Mouse (Mus musculus): Measurements from ENCODE around the gene Cdh20. TPM values are rescaled to one million over a fixed set of nuclear protein-coding genes. Genes with fewer than 3 reads are reported as not detected.

Cdh20 gene
- polyA plus RNA-seq, 1 experiment from 2014 or later = 1.8 TPM

DNA sequence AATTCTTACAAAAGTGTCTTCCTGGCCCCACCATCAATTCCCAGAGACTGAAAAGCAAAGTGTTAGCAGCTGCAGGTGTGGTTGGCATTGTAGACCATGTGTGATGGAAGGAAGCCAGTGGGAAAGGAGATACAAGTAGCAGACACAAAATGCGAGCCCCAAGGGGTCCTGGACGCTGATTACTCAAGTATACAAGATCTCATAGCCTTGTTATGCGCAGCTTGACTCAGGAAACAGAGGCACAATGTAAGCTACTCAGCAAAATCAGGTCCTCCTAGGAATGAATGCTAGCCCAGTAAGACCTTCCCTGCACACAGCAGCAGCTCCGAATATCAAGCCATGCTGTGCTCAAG lies 80.6 kb downstream of the Cdh20 start:
- 15% methylated on average over 4 of the region's 4 CpGs for WGBS
- H3K9me3 ChIP-seq (ENCODE audit: control insufficient read depth, low read length) = no peaks in the 10 kb centered on the region

DNA sequence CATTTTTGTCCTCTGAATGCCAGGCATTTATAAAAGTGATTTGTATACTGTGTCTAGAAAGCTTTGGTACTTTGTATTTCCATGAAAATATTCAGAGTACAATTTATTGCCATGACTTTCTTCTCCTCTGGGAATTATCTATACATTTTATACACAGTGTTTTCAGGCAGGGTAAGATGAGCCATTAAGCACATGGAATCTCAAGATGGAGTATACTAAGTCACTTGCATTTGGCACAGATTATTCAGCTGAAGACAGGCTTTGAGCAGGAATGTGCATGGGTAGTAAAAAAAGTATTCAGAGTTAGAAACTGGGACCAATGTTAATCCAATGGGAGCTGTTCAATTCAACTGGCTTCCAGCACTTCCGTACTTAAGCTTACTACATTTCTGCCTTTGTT lies 109.1 kb downstream of the Cdh20 start:
- Histone ChIP-seq H3K4me3 (replicated peaks; ENCODE audit: low read length) (no peak overlapping the region), H3K27me3 (replicated peaks; ENCODE audit: control insufficient read depth, insufficient read depth, low read length) (no peaks in the 10 kb centered on the region), H3K36me3 (ENCODE audit: control insufficient read depth, insufficient read depth) (no peaks in the 10 kb centered on the region), H3K4me1 (replicated peaks; ENCODE audit: control insufficient read depth, insufficient read depth, low read length) (no peaks in the 10 kb centered on the region), H3K4me2 (ENCODE audit: low read length) (no peak overlapping the region), H3K9me3 (ENCODE audit: control insufficient read depth, low read length) (no peaks in the 10 kb centered on the region), H3K9ac (replicated peaks; ENCODE audit: low read depth, low read length) (no peak overlapping the region), H3K27ac (ENCODE audit: low read length) (no peak overlapping the region)
- ATAC-seq = no peak
- 67% methylated on average over 1 of the region's 1 CpGs for WGBS

More for the DNA sequence above, 80.6 kb downstream of the Cdh20 start:
- H3K27me3 ChIP-seq (replicated peaks; ENCODE audit: control insufficient read depth, insufficient read depth, low read length) = no peaks in the 10 kb centered on the region
- H3K36me3 ChIP-seq (ENCODE audit: control insufficient read depth, insufficient read depth) = no peaks in the 10 kb centered on the region
- H3K4me3 ChIP-seq (replicated peaks; ENCODE audit: low read length) = no peak overlapping the region
- no peak overlapping the region for H3K27ac ChIP-seq (ENCODE audit: low read length)
- no peak for ATAC-seq
- H3K9ac ChIP-seq (replicated peaks; ENCODE audit: low read depth, low read length) = no peak overlapping the region
- no peaks in the 10 kb centered on the region; the same call in 1 of the 2 replicates for H3K4me1 ChIP-seq (replicated peaks; ENCODE audit: control insufficient read depth, insufficient read depth, low read length)
- no peak overlapping the region for H3K4me2 ChIP-seq (ENCODE audit: low read length)

DNA sequence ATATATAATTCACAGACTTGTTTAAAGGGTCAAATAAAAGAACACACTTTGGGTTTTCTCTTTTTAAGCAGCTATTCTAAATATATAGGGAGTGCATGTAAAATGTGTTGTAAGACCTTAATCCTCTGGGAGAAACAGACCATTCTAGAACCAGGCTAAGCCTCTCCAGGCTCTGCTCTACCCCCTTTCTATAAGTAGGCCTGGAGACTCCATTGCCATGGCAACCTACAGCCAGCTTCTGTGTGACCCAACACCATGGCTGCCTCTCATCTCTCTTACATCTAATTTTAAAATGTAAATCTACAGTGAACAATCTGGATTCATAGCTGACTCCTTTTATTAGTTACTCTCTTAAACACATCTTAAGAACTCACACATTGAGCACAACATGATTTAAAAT lies 133.5 kb downstream of the Cdh20 start:
- Histone ChIP-seq H3K9ac (replicated peaks; ENCODE audit: low read depth, low read length) (no peak overlapping the region), H3K27ac (ENCODE audit: low read length) (no peak overlapping the region), H3K27me3 (replicated peaks; ENCODE audit: control insufficient read depth, insufficient read depth, low read length) (no peaks in the 10 kb centered on the region), H3K4me2 (ENCODE audit: low read length) (no peak overlapping the region), H3K36me3 (ENCODE audit: control insufficient read depth, insufficient read depth) (no peaks in the 10 kb centered on the region), H3K4me1 (replicated peaks; ENCODE audit: control insufficient read depth, insufficient read depth, low read length) (no peaks in the 10 kb centered on the region), H3K9me3 (ENCODE audit: control insufficient read depth, low read length) (no peaks in the 10 kb centered on the region), H3K4me3 (replicated peaks; ENCODE audit: low read length) (no peak overlapping the region)
- no peak for ATAC-seq

DNA sequence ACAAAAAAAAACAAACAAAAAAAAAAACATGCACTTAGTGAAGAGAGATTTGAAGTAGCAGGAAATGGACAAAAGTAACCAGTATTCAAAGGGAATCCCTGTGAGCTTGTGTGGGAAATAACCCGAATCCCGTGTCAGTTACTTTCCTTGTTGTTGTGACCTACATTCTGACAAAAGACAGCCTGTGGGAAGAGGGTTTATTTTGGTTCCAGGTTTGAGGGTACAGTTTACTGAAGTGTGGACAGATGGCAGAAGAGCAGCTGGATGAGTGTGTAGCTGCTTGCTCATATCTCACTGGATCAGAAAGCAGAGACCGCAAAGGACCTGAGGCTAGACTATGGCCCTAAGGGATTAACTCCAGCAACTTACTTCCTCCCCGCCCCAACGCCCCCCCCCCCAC lies 135.1 kb downstream of the Cdh20 start:
- 76% methylated on average over 5 of the region's 5 CpGs for whole genome bisulfite sequencing
- no peak for ATAC-seq
- no peak overlapping the region for H3K27ac ChIP-seq (ENCODE audit: low read length)
- no peak overlapping the region for H3K9ac ChIP-seq (replicated peaks; ENCODE audit: low read depth, low read length)
- no peak overlapping the region for H3K4me2 ChIP-seq (ENCODE audit: low read length)
- H3K36me3 ChIP-seq (ENCODE audit: control insufficient read depth, insufficient read depth) = no peaks in the 10 kb centered on the region
- H3K4me1 ChIP-seq (replicated peaks; ENCODE audit: control insufficient read depth, insufficient read depth, low read length) = no peaks in the 10 kb centered on the region
- no peak overlapping the region for H3K4me3 ChIP-seq (replicated peaks; ENCODE audit: low read length)
- no peaks in the 10 kb centered on the region for H3K9me3 ChIP-seq (ENCODE audit: control insufficient read depth, low read length)
- H3K27me3 ChIP-seq (replicated peaks; ENCODE audit: control insufficient read depth, insufficient read depth, low read length) = no peaks in the 10 kb centered on the region

DNA sequence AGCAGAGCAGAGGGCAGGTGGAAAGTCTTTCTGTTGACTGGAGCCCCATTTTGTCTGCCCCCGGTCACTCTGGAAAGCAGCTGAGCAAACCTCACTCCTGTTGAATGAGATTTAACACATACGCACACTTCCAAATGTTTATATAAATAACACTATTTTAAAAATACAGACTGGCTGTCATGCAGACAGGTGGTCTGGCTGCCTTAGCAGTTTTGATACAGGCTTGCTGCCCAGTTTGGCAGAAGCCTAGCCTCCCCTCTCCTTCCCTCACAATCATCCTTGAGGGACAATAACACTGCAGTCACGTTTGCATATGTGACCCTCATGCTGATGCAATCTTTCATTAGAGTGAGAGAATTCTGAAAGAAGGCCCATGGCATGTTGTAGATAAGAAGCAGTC lies 144.1 kb downstream of the Cdh20 start:
- no peak overlapping the region for H3K9ac ChIP-seq (replicated peaks; ENCODE audit: low read depth, low read length)
- no peaks in the 10 kb centered on the region for H3K27me3 ChIP-seq (replicated peaks; ENCODE audit: control insufficient read depth, insufficient read depth, low read length)
- no peaks in the 10 kb centered on the region for H3K36me3 ChIP-seq (ENCODE audit: control insufficient read depth, insufficient read depth)
- peak; percentile 64 for ATAC-seq
- no peaks in the 10 kb centered on the region for H3K9me3 ChIP-seq (ENCODE audit: control insufficient read depth, low read length)
- H3K4me3 ChIP-seq (replicated peaks; ENCODE audit: low read length) = no peak overlapping the region
- WGBS = 21% methylated on average over 3 of the region's 3 CpGs
- peaks cover 4% of the 10 kb centered on the region; the same call in 1 of the 2 replicates for H3K4me1 ChIP-seq (replicated peaks; ENCODE audit: control insufficient read depth, insufficient read depth, low read length)
- H3K27ac ChIP-seq (ENCODE audit: low read length) = no peak overlapping the region
- no peak overlapping the region for H3K4me2 ChIP-seq (ENCODE audit: low read length)

DNA sequence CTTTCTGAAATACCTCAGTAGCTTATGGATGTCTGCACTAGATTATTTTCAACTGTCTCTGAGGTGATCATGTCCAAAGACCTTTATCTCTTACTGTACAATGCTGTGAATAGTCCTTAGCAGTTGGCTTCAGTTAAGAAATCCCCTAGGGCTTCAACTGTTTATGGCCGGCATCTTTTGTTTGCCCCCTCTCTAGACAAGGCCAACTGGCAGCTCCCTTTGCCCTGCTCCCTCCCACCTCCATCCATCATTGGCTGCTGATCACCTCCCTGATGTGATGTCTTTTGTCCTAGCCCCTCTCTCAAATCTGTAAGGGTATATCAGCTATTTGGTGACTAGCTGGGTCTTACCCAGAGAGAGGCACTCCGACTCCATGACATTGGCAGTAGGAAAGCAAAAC lies 148.2 kb downstream of the Cdh20 start:
- Histone ChIP-seq H3K36me3 (ENCODE audit: control insufficient read depth, insufficient read depth) (no peaks in the 10 kb centered on the region), H3K4me1 (replicated peaks; ENCODE audit: control insufficient read depth, insufficient read depth, low read length) (peaks cover 4% of the 10 kb centered on the region; the same call in 1 of the 2 replicates), H3K9me3 (ENCODE audit: control insufficient read depth, low read length) (no peaks in the 10 kb centered on the region), H3K4me3 (replicated peaks; ENCODE audit: low read length) (no peak overlapping the region), H3K4me2 (ENCODE audit: low read length) (no peak overlapping the region), H3K27me3 (replicated peaks; ENCODE audit: control insufficient read depth, insufficient read depth, low read length) (no peaks in the 10 kb centered on the region), H3K27ac (ENCODE audit: low read length) (no peak overlapping the region), H3K9ac (replicated peaks; ENCODE audit: low read depth, low read length) (no peak overlapping the region)
- ATAC-seq = 0 out of 2 replicates have a peak, but pooled peaks have one; percentile 28
- 21% methylated on average over 2 of the region's 2 CpGs for WGBS

DNA sequence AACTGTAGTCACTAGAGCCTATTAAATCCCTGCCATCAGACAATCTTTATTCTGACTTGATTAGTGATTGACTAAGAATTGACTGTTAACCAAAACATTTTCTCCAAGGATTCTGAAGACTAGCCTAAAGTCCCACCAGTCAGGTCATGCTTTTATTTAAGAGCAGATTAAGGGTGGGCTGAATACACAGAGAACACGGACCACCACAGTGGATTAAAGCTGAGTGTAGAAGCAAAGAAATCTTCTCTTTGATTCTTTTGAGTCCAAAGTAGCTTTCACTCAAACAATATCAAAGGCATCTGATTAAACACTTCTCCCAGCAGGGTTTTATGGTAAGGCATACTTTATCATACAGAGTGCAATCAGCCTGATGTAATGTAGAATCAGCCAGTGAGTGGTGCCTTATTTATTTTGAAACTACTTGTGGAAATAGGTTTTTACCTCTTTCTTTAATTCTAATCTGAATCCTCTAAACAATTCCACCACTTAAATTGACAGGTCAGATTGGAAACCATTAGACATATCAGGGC lies 149.0 kb downstream of the Cdh20 start:
- Histone ChIP-seq H3K4me1 (replicated peaks; ENCODE audit: control insufficient read depth, insufficient read depth, low read length) (peaks cover 2% of the 10 kb centered on the region; the same call in 1 of the 2 replicates), H3K4me3 (replicated peaks; ENCODE audit: low read length) (no peak overlapping the region), H3K27me3 (replicated peaks; ENCODE audit: control insufficient read depth, insufficient read depth, low read length) (no peaks in the 10 kb centered on the region), H3K36me3 (ENCODE audit: control insufficient read depth, insufficient read depth) (no peaks in the 10 kb centered on the region), H3K9me3 (ENCODE audit: control insufficient read depth, low read length) (no peaks in the 10 kb centered on the region), H3K9ac (replicated peaks; ENCODE audit: low read depth, low read length) (no peak overlapping the region), H3K4me2 (ENCODE audit: low read length) (no peak overlapping the region), H3K27ac (ENCODE audit: low read length) (no peak overlapping the region)
- ATAC-seq = no peak
- 6% methylated on average over 1 of the region's 1 CpGs for WGBS

DNA sequence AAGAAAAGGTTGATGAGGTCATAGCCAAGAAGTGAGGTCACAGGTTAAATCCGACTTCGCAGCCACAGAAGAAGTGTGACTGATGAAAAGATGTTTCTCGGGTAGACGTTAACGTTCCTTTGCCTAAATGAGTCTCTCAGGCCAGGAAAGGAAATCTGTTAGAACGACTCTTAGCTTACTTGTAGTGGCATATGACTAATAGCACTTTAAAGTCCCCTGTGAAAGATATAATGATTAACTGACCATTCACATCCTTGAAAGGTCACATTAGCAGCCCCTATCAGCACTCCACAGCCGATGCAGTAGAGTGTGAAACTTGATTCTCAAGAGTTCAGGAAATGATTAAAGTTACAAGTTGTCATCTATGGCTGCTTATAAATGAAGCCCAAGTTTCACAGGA lies 164.7 kb downstream of the Cdh20 start:
- H3K4me3 ChIP-seq (replicated peaks; ENCODE audit: low read length) = no peak overlapping the region
- no peaks in the 10 kb centered on the region for H3K4me1 ChIP-seq (replicated peaks; ENCODE audit: control insufficient read depth, insufficient read depth, low read length)
- H3K9me3 ChIP-seq (ENCODE audit: control insufficient read depth, low read length) = no peaks in the 10 kb centered on the region
- no peak overlapping the region for H3K9ac ChIP-seq (replicated peaks; ENCODE audit: low read depth, low read length)
- no peaks in the 10 kb centered on the region for H3K36me3 ChIP-seq (ENCODE audit: control insufficient read depth, insufficient read depth)
- no peak for ATAC-seq
- no peak overlapping the region for H3K4me2 ChIP-seq (ENCODE audit: low read length)
- no peaks in the 10 kb centered on the region for H3K27me3 ChIP-seq (replicated peaks; ENCODE audit: control insufficient read depth, insufficient read depth, low read length)
- H3K27ac ChIP-seq (ENCODE audit: low read length) = no peak overlapping the region
- 70% methylated on average over 7 of the region's 7 CpGs for WGBS

DNA sequence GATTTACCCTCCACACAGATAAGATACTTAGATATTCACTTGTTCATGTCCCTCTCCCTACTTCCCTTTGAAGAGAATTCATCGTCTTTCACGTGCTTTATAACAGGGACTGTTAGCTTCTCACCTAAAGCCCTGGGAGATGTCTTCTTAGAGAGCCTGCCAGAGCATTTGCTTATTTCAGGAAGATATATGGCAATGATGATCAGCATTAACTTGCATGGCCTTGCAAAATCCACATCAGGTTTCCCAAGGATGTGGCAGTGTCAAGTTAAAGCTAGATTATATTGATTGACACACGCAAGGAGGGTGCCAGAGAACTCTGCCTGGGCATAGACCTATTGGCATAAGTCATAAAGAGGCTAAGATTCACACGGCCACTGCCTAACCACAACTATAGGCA lies 168.6 kb downstream of the Cdh20 start:
- no peaks in the 10 kb centered on the region for H3K36me3 ChIP-seq (ENCODE audit: control insufficient read depth, insufficient read depth)
- no peak overlapping the region for H3K9ac ChIP-seq (replicated peaks; ENCODE audit: low read depth, low read length)
- no peaks in the 10 kb centered on the region for H3K27me3 ChIP-seq (replicated peaks; ENCODE audit: control insufficient read depth, insufficient read depth, low read length)
- no peak for ATAC-seq
- 91% methylated on average over 4 of the region's 4 CpGs for WGBS
- no peak overlapping the region for H3K27ac ChIP-seq (ENCODE audit: low read length)
- H3K4me1 ChIP-seq (replicated peaks; ENCODE audit: control insufficient read depth, insufficient read depth, low read length) = no peaks in the 10 kb centered on the region
- H3K4me3 ChIP-seq (replicated peaks; ENCODE audit: low read length) = no peak overlapping the region
- no peaks in the 10 kb centered on the region for H3K9me3 ChIP-seq (ENCODE audit: control insufficient read depth, low read length)
- no peak overlapping the region for H3K4me2 ChIP-seq (ENCODE audit: low read length)

DNA sequence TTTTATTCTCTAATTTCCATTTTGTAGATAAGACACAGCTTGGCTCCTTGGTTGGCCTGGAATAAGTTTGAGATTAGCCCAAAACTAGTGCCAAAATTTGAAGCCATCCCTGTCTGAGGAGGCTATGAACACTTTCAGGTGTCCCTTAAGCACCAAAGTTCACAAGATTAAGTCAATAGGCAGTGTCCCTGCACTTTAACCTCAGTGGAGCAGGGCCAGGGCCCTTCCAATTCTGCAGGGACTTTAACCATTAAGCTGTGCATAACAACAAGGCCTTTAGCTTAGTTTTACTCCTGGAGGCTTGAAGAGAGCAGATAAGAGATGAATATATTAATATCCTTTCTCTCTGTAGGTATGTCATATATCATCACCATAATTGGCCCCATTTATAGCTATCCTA lies 170.8 kb downstream of the Cdh20 start:
- H3K4me1 ChIP-seq (replicated peaks; ENCODE audit: control insufficient read depth, insufficient read depth, low read length) = no peaks in the 10 kb centered on the region
- ATAC-seq = no peak
- no peak overlapping the region for H3K27ac ChIP-seq (ENCODE audit: low read length)
- H3K9me3 ChIP-seq (ENCODE audit: control insufficient read depth, low read length) = no peaks in the 10 kb centered on the region
- no peaks in the 10 kb centered on the region for H3K27me3 ChIP-seq (replicated peaks; ENCODE audit: control insufficient read depth, insufficient read depth, low read length)
- H3K4me3 ChIP-seq (replicated peaks; ENCODE audit: low read length) = no peak overlapping the region
- no peak overlapping the region for H3K9ac ChIP-seq (replicated peaks; ENCODE audit: low read depth, low read length)
- no peak overlapping the region for H3K4me2 ChIP-seq (ENCODE audit: low read length)
- H3K36me3 ChIP-seq (ENCODE audit: control insufficient read depth, insufficient read depth) = no peaks in the 10 kb centered on the region
